Mouse (Mus musculus) layer of hippocampus, adult 6 months (tissue): ENCODE measurements around the gene Hhipl1. TPM values are rescaled to one million over a fixed set of nuclear protein-coding genes. Genes with fewer than 3 reads are reported as not detected.

ENCODE experiments used
- long read RNA-seq, 2 experiments: library from polyadenylated mRNA; unstranded; transcript quantifications; one replicate each; pipeline ENCODE4 v2.0.0; 2019 to 2020
- polyA plus RNA-seq: library from polyadenylated mRNA; unstranded; fragments of <200 nt; fragmentation: Nextera tagmentation; gene quantifications from 2 replicates; pipeline ENCODE4 v1.2.3, GENCODE M21; 2021

Gene Hhipl1
- polyA plus RNA-seq = 1.1 and 1.3 TPM in 2 replicates
- long read RNA-seq, experiment 1, partial matches to known transcripts = 0 of 2 reads
- long read RNA-seq, experiment 1, other reads (novel, unspliced or antisense) = 2 of 2 reads
- long read RNA-seq, experiment 2, full-length matches to known transcripts = 6 of 23 reads
- long read RNA-seq, experiment 2, partial matches to known transcripts = 6 of 23 reads
- long read RNA-seq, experiment 2, other reads (novel, unspliced or antisense) = 11 of 23 reads

GRCm38 (mm10) chr12:108305812-108306794 lies at the start of gene Hhipl1:
TSS of gene Hhipl1 (plus strand) at chr12:108306270.

GRCm38 (mm10) chr12:108274661-108275507 lies 31.2 kb upstream of the Hhipl1 start, which contains the start of gene Ccdc85c:
TSS of gene Ccdc85c (minus strand) at chr12:108275425.

GRCm38 (mm10) chr12:108333895-108334445 lies 27.9 kb downstream of the Hhipl1 start, which contains the start of gene Cyp46a1:
TSS of gene Cyp46a1 (plus strand) at chr12:108334381.

GRCm38 (mm10) chr12:108370596-108371428 lies 64.7 kb downstream of the Hhipl1 start, which contains the start of gene Eml1:
TSS of gene Eml1 (plus strand) at chr12:108370957.

Other genes with a start within 250 kb of the Hhipl1 start
- gene Setd3, start 127.0 kb upstream of the Hhipl1 start, polyA plus RNA-seq = 81.8 and 89.8 TPM in 2 replicates
- 8.0 and 9.7 TPM in 2 replicates for gene Ccnk, start 126.7 kb upstream of the Hhipl1 start, polyA plus RNA-seq
- 37.5 and 44.7 TPM in 2 replicates for gene Ccdc85c, start 30.8 kb upstream of the Hhipl1 start, polyA plus RNA-seq
- 102 and 109 TPM in 2 replicates for gene Cyp46a1, start 28.1 kb downstream of the Hhipl1 start, polyA plus RNA-seq
- 23.8 and 29.8 TPM in 2 replicates for gene Eml1, start 64.7 kb downstream of the Hhipl1 start, polyA plus RNA-seq
- gene Evl, start 248.4 kb downstream of the Hhipl1 start, polyA plus RNA-seq = 21.5 and 23.7 TPM in 2 replicates